Mouse (Mus musculus): ENCODE results near the gene Ext2. TPM values are rescaled to one million over a fixed set of nuclear protein-coding genes. Genes with fewer than 3 reads are reported as not detected.

Gene Ext2
- total RNA-seq, 2 experiments from 2014 or later = 51.2 to 53.0 TPM

DNA sequence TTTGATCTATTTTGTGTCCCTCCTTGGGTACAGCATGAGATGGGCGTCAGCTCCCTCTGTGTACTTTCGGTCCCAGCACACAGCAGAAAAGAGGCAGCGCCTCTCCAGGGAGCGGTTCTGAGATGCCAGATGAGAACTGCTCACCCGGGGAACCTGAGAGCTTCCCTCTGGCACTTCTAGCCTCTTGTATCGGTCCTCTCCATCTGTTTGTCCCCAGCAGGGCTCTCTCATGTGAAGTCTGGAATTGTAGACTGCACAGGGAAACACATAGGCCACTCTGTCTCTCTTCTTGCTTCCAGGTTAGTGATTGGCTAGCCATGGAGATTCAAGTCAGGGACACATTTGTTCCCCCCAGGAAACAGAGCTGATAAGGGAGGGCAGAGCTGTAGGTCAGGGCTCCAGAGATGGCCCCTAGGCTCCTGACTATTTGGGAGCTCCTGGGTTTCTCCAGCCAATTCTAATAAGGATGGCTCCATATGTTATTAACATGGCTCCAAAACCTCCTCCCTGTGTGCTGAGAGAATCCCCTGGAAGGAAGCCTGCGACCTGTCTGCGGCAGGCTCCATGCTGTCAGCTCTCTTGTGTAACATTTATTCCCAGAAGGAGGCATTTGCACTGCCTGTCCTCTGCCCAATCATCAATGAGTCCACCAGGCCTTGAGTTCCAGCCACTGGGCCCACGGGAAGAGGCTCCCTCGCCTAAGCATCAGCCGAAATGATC, 167.9 kb downstream of the Ext2 start:
- intact Hi-C loops (cut with DNase I) = loop anchor here (5.0 kb wide), 1 partner anchor 232 kb away; no protein-coding TSS in a partner anchor
- DNase-seq (ENCODE audit: low spot score in 2 of 2) = no peak

DNA sequence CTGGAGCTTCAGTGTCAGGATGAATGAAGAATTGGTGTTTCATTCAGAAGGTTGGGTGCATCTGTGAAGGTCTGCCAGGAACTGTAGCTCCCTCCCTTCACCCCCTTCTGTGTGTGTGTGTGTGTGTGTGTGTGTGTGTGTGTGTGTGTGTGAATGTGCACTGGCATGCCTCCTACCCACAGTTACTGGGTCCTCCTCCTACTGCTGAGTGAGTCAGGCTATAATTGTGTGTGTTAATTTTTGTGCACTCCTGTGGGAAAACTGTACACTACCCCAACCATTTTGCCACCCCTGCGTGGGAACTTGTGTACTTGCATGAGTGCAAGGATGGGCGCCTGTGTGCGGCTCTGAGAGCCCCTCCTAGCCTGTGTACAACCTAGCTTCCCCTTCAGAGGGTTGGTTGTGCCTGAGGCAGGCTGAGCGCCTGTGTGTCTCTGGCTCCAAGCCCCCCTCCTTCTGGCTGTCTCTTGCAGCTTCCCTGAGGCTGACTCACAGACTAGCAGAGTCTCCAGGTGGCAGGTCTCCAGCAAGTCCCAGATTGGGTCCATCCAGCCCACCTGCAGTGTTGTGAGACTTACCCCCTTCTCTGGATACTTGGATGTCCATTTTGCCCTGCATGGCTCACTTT, 173.0 kb downstream of the Ext2 start:
- intact Hi-C loops (cut with DNase I) = no loop called here

DNA sequence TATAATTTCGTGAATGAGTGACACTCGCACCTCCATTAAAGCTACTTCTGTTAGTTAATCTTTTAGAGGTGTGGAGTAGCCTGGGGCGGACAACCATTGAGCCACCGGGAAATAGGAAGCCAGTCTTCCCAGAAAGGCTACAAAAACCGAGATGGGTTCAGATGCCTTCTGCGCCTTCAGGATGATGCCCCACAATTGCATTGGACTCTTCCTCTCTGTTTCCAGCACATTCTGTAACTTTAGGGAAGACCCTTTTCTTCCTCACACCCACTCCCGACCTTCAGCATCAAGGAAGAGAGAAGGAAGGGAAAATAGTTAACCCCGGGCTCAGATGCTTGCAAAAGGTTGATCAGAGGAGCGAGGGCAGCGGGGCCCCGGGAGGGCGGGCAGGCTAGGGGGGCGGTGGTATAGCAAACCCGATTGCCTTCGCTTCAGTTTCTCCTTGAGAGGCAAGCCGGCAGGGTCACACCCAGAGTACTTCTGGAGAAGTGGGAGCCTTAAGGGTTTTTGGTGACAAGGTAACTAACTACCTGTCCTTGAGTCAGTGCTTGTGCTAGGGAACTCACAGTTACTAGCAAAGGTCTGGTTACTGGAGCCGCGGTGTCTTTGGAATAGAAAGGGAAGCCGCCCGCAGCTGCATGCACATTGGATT, 174.3 kb downstream of the Ext2 start:
- intact Hi-C loops (cut with DNase I) = no loop called here
- no peak for DNase-seq (ENCODE audit: low spot score in 2 of 2)

More for the DNA sequence above, 173.0 kb downstream of the Ext2 start:
- peak; percentile 39 to 79 for DNase-seq (ENCODE audit: low spot score in 2 of 2)

DNA sequence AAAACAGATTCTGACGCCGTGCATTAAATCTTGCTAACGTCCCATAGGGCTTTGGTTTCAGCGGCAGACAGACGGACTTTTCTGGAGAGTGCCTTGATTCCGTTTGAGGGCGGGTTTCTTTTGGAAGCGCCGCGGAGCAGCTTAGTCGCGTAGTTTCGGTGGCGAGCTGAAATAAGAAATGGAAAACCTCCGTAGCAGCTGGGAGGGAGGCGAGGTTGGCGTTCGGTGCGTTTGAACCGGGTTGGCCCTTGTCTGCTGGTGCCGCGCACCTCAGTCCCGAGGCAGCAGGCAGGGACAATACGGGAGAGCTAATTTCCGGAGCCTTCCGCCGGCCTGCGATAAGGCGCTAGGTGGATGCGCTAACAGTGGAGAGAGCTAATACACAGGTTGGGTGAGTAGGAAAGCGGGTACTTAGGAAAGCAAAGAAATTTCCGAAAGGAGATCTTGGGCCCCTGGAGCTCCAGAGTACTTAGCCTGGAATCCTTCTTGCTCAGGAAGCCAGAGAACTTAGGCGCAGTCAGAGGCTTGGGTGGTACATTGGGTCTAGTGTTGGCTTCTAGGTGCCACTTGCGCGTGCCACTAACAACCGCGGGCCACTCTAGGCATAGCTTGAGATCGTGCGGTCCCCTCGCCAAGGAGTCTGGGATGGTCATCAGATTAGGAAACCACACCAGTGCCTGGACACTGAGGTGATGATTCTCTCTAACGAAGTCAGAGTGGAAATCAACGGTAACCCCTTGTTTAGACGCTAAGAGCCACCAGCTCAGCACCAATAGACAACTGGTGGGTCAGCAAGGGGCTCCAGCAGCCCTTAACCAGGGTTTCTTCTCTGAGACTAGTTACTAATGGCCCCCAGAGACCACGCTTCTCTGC, 175.1 kb downstream of the Ext2 start:
- peak in 1 of 2 experiments; percentile 19 for DNase-seq (ENCODE audit: low spot score in 2 of 2)
- intact Hi-C loops (cut with DNase I) = no loop called here

DNA sequence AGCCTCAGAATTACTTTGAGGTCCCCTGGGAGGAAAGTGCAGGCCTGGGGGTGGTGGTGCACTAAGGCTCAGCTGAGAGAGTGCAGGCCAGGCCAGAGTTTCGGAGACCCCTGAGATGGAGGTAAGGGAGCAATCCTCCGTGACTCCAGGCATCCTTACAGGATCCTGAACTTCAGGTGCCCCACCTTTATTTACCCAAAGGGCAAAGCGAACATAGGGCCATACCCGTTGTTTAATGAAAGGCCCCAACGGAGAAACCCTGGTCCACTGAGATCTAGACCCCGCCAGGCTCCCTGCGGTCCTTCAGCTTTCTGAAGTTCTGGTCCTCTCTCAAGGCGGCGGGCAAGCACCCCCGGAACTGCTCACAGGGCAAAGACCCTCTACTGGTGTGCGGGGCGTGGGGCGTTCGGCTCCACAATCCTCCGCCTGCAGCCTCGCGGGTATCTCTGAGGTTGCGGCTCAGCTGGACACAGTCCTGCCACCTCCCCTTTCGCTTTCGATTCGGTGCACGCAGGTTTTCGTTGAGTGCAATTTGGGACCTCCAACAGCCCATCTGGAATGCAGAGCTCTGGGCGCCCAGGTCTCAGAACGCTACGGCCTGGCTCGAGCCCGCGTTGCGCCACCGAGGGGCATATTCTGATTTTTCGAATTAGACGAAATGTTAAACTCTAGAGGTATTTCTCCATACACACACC, 176.6 kb downstream of the Ext2 start:
- no peak for DNase-seq (ENCODE audit: low spot score in 2 of 2)

DNA sequence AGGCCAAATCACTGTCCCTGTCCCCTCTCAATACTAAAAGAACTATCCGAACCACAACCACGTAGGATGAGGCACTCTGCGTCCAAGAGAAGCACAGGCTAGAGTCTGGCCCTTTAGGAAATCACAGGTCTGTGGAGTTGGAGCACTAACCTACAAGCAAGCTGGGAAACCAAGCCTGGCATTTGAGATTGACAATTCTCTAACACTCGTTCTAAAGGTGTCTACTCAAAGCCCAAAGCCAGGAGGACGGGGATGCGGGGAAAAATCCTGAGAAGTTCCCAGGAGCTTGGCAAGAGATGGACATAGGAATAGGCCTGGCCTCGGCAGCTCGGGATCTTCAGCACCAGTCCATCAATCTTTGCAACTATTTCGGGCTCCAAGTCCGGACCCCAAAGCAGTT, 177.2 kb downstream of the Ext2 start:
- intact Hi-C loops (cut with DNase I) = no loop called here

More for the DNA sequence above, 176.6 kb downstream of the Ext2 start:
- intact Hi-C loops (cut with DNase I) = no loop called here

DNA sequence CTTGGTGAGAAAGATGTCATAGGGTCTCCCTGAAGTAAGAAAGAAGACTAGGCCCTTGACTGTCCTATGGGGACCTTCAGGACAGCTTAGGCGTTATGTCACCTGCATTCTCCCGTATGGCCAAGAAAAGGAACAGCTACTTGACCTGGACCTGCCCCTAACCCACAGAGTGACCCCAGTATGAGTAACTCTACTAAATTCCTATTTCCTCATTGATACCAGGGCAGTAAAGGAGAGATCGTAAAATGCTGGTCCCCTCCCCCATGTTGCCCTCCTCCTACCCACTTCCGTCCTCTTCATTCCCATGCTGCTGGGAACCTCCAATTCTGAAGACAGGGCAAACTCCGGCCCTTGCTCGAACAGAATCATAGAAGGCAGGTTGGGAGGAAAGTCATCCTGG, 177.6 kb downstream of the Ext2 start:
- intact Hi-C loops (cut with DNase I) = no loop called here

More for the DNA sequence above, 177.2 kb downstream of the Ext2 start:
- no peak for DNase-seq (ENCODE audit: low spot score in 2 of 2)

DNA sequence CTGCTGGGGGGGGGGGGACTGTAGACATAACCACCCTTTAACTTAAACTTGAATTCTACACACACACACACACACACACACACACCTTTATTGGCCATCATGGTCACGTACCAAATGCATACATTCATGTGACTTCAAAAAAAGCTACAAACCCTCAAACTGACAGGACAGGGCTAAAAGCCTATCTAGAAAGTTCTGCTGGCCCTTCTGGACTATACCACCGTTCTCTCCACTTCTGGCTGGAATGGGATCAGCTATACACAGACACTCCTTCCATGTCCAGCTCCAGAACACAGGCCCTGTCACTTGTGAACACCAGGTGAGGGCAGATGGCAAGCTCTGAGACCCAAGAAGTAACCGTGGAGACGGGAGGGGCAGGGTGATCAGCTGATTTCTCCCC, 178.1 kb downstream of the Ext2 start:
- intact Hi-C loops (cut with DNase I) = no loop called here

More for the DNA sequence above, 177.6 kb downstream of the Ext2 start:
- no peak for DNase-seq (ENCODE audit: low spot score in 2 of 2)

DNA sequence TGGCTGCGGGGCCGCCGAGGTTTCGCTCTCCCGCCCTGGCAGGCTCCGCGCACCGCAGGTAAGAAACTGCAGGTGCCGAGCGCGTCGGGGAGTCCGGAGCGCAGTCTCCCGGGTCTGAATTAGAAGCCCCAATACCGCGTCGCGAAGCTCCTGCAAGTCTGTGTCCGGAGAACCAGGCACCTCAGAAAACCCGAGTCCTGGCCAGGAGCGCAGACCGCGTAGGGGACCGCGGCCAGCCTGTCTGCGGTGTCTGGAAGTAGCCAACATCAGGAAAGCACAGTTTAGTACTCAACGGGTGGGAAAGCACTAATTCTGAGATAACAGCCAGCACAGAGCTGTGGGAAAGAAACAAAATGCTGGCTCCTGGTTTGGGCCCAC, 179.0 kb downstream of the Ext2 start:
- no peak for DNase-seq (ENCODE audit: low spot score in 2 of 2)
- intact Hi-C loops (cut with DNase I) = no loop called here

More for the DNA sequence above, 178.1 kb downstream of the Ext2 start:
- DNase-seq (ENCODE audit: low spot score in 2 of 2) = no peak

DNA sequence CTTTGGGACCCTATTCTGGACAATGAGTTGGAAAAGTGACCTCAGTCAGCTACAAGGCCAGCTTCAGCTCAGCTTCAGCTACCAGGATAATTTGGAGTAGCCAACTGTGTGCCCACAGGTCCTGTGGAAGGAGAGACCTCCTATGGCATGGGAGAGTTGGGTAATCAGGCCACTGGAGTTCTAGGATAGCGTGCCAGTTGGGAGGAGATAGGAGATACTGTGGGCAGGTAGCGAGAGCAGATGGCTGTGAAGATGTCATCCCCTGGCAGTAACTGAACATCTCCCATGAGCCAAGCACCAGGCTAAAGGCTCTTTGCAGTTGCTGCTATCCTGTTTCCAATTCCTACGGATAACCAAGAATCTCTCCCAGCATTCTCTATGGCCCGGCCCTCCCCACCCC, 187.8 kb downstream of the Ext2 start:
- intact Hi-C loops (cut with DNase I) = no loop called here
- DNase-seq (ENCODE audit: low spot score in 2 of 2) = no peak

DNA sequence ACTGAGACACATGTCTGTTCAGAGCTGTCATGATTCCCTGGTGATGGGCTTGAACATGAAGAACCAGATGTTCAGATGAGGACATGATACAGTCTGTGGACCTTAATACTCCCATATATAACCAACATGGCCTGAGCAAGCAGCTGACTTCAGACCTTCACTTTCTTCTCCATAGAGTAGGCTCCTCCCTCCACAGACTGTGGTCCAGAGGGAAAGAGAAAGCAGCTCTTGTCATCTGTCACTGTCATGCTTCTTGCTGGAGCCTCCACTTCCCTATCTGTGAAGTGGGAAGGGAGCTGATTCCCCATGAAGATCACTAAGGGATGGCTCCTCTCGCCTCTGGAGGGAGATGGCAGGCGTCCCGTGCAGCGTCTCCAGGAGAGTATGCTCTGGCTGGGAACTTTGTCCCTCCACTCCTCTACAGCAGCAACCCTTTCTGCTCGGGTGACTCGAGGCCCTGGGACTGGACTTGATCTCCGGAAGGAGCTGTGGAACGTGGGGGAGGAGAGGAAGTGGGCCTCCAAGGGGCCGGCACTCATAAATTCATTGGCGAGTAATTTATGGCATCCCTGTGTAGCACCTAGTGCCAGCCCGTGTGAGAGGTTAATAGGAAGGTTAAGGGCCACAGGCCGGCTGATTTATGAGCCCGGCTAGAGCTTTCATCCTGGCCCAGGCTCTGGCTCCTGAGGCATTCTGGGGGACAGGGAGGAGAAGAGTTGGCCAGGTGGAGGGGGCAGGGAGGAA, 197.5 kb downstream of the Ext2 start:
- intact Hi-C loops (cut with DNase I) = no loop called here
- no peak for DNase-seq (ENCODE audit: low spot score in 2 of 2)

DNA sequence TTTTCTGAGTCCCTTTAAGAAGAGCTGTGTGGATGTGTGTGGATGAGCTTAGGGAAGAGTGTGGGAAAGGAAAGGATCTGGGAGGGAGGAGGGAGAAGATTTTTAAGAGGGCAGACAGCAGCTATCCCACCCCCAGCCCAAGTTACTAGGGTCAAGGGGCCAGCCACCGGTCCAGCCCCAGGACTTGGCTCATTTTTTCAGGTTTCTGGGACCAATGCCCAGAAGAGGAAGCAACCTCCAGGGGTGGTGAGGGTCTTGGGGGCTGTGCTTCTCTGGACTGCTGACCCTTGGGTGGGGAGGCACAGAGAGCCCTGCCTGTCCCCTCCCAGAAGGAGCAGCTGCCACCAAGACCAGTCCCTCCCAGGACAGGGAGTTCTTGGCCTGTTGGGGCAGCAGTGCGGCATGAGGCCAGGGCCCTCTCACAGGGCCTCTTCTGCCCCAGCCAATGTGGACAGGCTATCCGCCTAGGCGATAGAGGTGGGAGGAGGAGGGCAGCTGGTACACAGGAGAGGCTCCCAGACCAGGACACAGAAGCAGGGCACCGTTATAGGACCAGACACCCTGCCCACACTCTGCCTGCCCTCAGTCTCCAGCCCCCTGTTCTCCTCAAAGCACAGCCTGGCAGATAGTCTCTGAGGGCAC, 203.0 kb downstream of the Ext2 start:
- DNase-seq (ENCODE audit: low spot score in 2 of 2) = no peak
- intact Hi-C loops (cut with DNase I) = no loop called here

DNA sequence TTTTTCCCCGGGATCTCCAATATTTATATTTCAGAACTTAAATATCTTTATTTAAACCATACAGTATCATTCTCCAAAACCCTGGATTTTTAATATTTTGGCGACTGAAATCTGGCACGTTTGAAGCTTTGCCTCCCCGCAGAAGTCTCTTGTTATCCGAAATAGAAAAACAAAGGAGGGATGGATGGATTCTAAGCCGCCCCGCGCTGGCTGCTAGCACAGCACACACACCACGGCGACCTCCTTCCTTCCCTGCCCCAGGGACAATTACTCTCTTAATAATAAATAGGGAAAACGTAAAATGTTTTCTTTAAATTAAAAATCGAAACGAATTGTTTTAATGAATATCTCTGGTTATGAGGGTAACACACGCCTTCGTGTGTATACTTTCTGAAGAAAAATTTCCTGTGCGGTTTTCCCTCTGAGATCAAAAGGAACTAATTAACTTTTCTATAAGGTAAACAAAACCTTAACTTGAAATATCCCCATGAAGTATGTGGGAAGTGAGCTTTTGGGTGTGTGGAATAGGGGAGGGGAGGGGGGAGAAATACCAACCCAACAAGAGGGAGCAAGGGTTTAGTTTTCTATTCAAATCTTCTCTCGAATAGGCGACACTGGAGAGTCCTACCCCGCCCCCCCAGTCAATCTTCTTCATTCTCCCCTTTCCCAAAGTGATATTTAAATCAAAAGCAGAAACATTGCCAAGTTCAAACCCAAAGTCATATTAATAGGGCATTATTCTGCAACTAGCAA, 203.7 kb downstream of the Ext2 start:
- intact Hi-C loops (cut with DNase I) = no loop called here
- no peak for DNase-seq (ENCODE audit: low spot score in 2 of 2)

DNA sequence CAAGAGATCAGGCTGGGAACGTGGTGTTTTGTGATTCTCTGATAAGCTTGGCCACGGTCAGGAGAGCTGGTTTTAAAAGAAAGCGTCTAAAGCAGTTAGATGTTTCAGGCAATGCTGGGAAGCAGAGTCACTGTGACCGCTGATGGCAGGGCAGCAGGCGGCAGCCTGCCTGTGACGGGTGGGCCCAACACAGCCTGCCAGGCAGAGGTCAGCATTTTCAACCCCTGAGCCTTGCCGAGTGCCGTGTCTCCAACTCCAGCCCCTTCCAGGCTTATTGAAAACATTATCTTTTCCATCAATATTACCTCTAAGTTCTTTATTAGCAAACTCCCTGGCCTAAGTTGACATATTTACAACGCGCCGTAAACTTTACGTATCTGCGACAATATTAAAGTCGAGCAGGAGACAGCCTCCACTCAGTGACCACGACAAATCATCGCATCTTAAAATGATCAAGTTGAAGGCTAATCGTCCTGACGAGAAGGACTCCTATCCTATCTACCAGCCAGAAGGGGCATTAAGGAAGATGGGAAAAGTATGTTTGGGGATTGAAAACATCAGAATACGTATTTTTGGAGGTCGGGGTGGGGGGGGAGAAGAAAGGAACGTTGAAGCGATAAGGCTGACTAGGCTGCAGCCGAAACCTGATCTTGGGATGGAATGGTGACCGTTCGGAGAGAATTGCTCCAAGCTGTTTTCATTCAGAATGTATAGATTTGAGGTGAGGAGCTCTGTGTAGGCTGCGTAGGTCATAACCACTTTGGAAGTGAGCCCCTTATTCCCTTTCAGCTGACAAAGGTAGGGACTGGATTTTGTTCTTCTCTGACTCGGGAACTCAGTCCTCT, 206.3 kb downstream of the Ext2 start:
- no peak for DNase-seq (ENCODE audit: low spot score in 2 of 2)
- intact Hi-C loops (cut with DNase I) = no loop called here

DNA sequence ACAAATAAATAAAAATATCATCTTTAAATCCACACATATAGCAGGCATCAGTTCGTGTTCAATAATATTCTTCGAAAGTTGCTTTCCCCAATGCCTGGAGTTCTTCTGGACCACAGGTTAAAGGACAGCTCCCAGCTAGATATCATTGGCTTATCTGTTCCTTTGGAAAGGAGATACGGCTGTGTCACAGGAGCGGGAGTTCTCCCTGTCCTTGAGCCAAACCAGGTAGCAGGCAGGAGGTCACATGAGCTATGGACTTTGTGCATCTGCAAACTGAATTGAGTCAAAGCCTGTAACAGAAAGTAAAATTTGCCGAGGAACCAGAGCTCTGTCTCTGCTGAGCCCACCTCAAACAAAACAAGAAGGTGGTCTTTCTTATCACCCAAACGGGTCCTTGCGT, 209.3 kb downstream of the Ext2 start:
- DNase-seq (ENCODE audit: low spot score in 2 of 2) = no peak
- intact Hi-C loops (cut with DNase I) = no loop called here

Measured in left cerebral cortex, postnatal 25 days (tissue).